12 mouse cellular contexts compared by ENCODE assay signal in the genomic region with DNA sequence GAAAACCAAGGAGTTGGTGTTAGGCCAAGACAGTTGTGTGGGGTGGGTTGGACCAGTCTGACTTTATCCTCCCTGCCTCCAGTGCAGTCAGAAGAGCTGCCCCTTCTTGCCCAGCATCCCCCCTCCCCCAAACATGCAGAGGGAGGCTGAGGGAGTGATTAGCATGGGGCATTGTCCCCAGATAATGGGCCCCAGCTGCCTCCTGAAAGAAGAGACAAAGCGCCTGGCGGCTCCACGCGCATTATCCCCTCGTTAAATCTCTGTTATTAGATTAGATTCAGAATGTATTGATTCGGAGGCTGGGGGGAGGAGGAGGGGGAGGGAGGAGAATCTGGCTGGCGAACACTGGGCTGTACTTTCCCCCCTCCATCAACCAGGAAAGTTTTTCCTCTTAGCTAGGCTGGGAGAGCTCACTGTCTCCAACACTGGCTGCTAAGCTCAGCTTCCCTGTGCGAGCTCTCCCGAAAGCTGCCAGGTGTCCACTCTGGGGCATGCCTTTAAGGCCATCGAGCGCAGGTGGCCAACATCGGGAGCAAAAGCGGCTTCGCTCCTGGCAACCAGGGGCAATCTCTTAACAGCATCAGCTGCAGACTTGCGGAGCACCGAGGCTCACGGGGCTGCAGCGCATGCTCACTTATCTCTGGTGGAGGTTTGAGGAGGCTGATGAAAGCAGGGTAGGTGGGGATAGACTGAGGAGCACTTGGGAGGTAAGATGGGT. TPM values are rescaled to one million over a fixed set of nuclear protein-coding genes. Genes with fewer than 3 reads are reported as not detected.
DNase-seq lines count a peak whose midpoint lies in the region; ATAC-seq and TF ChIP-seq lines count a peak whose summit lies in the region.
"Had no signal": no experiment of that assay in that cellular context is flagged by ENCODE, and none has a peak within 500 bp of the region (broad histone marks: within the 10 kb centered on the region; RNA-seq: fewer than 3 reads in every experiment).

No protein-coding gene starts in this region.

- peak; percentile 80 for ATAC-seq in forebrain, postnatal 0 days
- ATAC-seq in midbrain, embryonic 15.5 days (replicated peaks) = peak; percentile 49; the same call in 1 of the 2 replicates
- ATAC-seq in inflammation-experienced regulatory T-cells, adult 6 months = no peak

- H3K9me3 ChIP-seq in forebrain, postnatal 0 days (ENCODE audit: low read length) = no peaks in the 10 kb centered on the region
- H3K9me3 ChIP-seq in midbrain, embryonic 15.5 days = no peaks in the 10 kb centered on the region
- H3K9me3 ChIP-seq: G1E had no signal

- H3K27me3 ChIP-seq in forebrain, postnatal 0 days (ENCODE audit: insufficient read depth, low read length) = peaks cover 7% of the 10 kb centered on the region; the same call in 1 of the 2 replicates
- H3K27me3 ChIP-seq in midbrain, embryonic 15.5 days (replicated peaks) = no peaks in the 10 kb centered on the region; the same call in none of the 2 replicates
- H3K27me3 ChIP-seq in thymus, adult 2 months (ENCODE audit: control insufficient read depth, insufficient read depth, low read length) = no peaks in the 10 kb centered on the region

- H3K9ac ChIP-seq in forebrain, postnatal 0 days = no peak overlapping the region
- peak overlapping the region; percentile 34; the same call in 1 of the 2 replicates for H3K9ac ChIP-seq in midbrain, embryonic 15.5 days

- H3K4me2 ChIP-seq in forebrain, postnatal 0 days (ENCODE audit: low read depth) = peak overlapping the region; percentile 45
- peak overlapping the region; percentile 39 for H3K4me2 ChIP-seq in midbrain, embryonic 15.5 days

- peak; percentile 35 for DNase-seq in brain, adult 2 months (ENCODE audit: low read depth, low spot score)
- DNase-seq in embryo, embryonic 11.5 days (ENCODE audit: low read depth, low spot score) = peak; percentile 26
- DNase-seq in forebrain, postnatal 0 days = peak; percentile 55
- no peak for DNase-seq in lung, postnatal 4 days
- DNase-seq in thymus, adult 18-20 months = no peak
- no peak for DNase-seq in thymus, adult 2 months
- DNase-seq: adrenal gland, adult 2 months had no signal

- no peak for TF ChIP-seq CTCF in forebrain, postnatal 0 days (IDR thresholded peaks at IDR 0.05; ENCODE audit: low read depth)
- no peak for TF ChIP-seq CTCF in thymus, adult 2 months (IDR thresholded peaks at IDR 0.05; ENCODE audit: borderline replicate concordance, control insufficient read depth, extremely low read depth, insufficient read depth, low read length, poor library complexity)

- TF ChIP-seq POLR2A in thymus, adult 2 months (IDR thresholded peaks at IDR 0.05; ENCODE audit: control insufficient read depth, extremely low read depth, insufficient read depth, low read length, poor library complexity) = no peak

- H3K4me1 ChIP-seq in forebrain, postnatal 0 days (ENCODE audit: insufficient read depth) = no peaks in the 10 kb centered on the region
- peaks cover 11% of the 10 kb centered on the region for H3K4me1 ChIP-seq in midbrain, embryonic 15.5 days
- H3K4me1 ChIP-seq in thymus, adult 2 months (replicated peaks; ENCODE audit: control insufficient read depth, insufficient read depth, low read length) = no peaks in the 10 kb centered on the region

- no peak overlapping the region for H3K4me3 ChIP-seq in forebrain, postnatal 0 days (ENCODE audit: low read depth, low read length)
- H3K4me3 ChIP-seq in midbrain, embryonic 15.5 days = no peak overlapping the region
- no peak overlapping the region for H3K4me3 ChIP-seq in thymus, adult 2 months (ENCODE audit: control insufficient read depth, insufficient read depth, low read length)

- H3K27ac ChIP-seq in forebrain, postnatal 0 days (ENCODE audit: low read depth, low read length) = peak overlapping the region; percentile 29; the same call in 1 of the 2 replicates
- H3K27ac ChIP-seq in midbrain, embryonic 15.5 days = peak overlapping the region; percentile 34; the same call in 1 of the 2 replicates
- no peak overlapping the region for H3K27ac ChIP-seq in thymus, adult 2 months (ENCODE audit: control insufficient read depth, insufficient read depth, low read length)

- 3% methylated on average over 18 of the region's 18 CpGs for WGBS in forebrain, postnatal 0 days
- 8% methylated on average over 18 of the region's 18 CpGs for WGBS in midbrain, embryonic 15.5 days
- WGBS in thymus, adult 2 months = 50% methylated on average over 18 of the region's 18 CpGs

- no peaks in the 10 kb centered on the region for H3K36me3 ChIP-seq in forebrain, postnatal 0 days (ENCODE audit: insufficient read depth)
- H3K36me3 ChIP-seq in midbrain, embryonic 15.5 days (replicated peaks) = no peaks in the 10 kb centered on the region
- H3K36me3 ChIP-seq in thymus, adult 2 months (ENCODE audit: control insufficient read depth, insufficient read depth, low read length) = no peaks in the 10 kb centered on the region
- H3K36me3 ChIP-seq: G1E had no signal

RNA-seq across cellular contexts. Expression of a gene that starts 14.9 kb away (rescaled TPM):
- 9.4 and 10.4 TPM in 2 replicates for total RNA-seq in forebrain, postnatal 0 days (2014; rRNA removed)
- polyA plus RNA-seq in forebrain, postnatal 0 days (2015; fragmentation: Nextera tagmentation; extraction: Ambion mirVana) = 6.2 and 6.8 TPM in 2 replicates
- polyA plus RNA-seq in midbrain, embryonic 15.5 days (2015; fragmentation: Nextera tagmentation; extraction: Ambion mirVana) = 0.79 and 1.5 TPM in 2 replicates
- polyA plus RNA-seq in inflammation-experienced regulatory T-cells, adult 6 months (2017; shearing (Covaris generic)) = not detected
- 0.16 and 0.19 TPM in 2 replicates for polyA plus RNA-seq in thymus, adult 2 months (2012; rRNA removed)
- total RNA-seq: common myeloid progenitor, adult 5-6 weeks; G1E; gastrocnemius, adult 8-10 months had no signal
- polyA plus RNA-seq: G1E had no signal

RNA-seq across cellular contexts. Expression of a gene that starts 60.0 kb away (rescaled TPM):
- total RNA-seq in forebrain, postnatal 0 days (2014; rRNA removed) = 8.2 and 12.6 TPM in 2 replicates
- polyA plus RNA-seq in forebrain, postnatal 0 days (2015; fragmentation: Nextera tagmentation; extraction: Ambion mirVana) = 4.7 and 6.8 TPM in 2 replicates
- polyA plus RNA-seq in midbrain, embryonic 15.5 days (2015; fragmentation: Nextera tagmentation; extraction: Ambion mirVana) = 7.9 and 8.0 TPM in 2 replicates
- polyA plus RNA-seq in inflammation-experienced regulatory T-cells, adult 6 months (2017; shearing (Covaris generic)) = not detected
- polyA plus RNA-seq in thymus, adult 2 months (2012; rRNA removed) = 3.7 and 4.1 TPM in 2 replicates

Comparison
In these comparisons a context has a peak if more than half of its experiments do, and no peak if none do; other contexts are left out.
1. DNase-seq: peak in brain, adult 2 months (single experiment), embryo, embryonic 11.5 days (single experiment) and forebrain, postnatal 0 days (single experiment); none in lung, postnatal 4 days (0 of 2), thymus, adult 18-20 months (0 of 2) and thymus, adult 2 months (single experiment).